Mouse (Mus musculus) mouse trophoblast stem cell (cell line): Measurements from ENCODE around the gene AI987944.

Experiments used
- in situ Hi-C, 2 experiments: fragments of 300-500 bp; cut with MseI, MboI; formaldehyde crosslinking; loops; 2 replicates in 1 of 2; 3 replicates in 1 of 2; pipeline ENCODE4 v1.15.1; 2025

AI987944 gene

GRCm38 (mm10) chr7:41393048-41393971, at the start of gene AI987944:
Gene AI987944, minus strand, starts transcription at chr7:41393379.
- in situ Hi-C loops: no loop called here

- in situ Hi-C loops: no loop called here
Measured at GRCm38 (mm10) chr7:41394130-41394529, 951 bp upstream of the AI987944 start.
